Mouse (Mus musculus) MEL (cell line): ENCODE data around the gene Rapgef2. TPM values are rescaled to one million over a fixed set of nuclear protein-coding genes. Genes with fewer than 3 reads are reported as not detected.
A peak's percentile ranks its signal among the peaks of the same experiment; 100 is the strongest.

Experiments
- DNase-seq: peaks from one replicate; pipeline ENCODE4 v3.0.0; 2011; ENCODE audit warnings: low read depth, low spot score
- H3K27ac ChIP-seq: 2 replicates; pipeline ENCODE4 v1.5.1; 2012; ENCODE audit warnings: low read depth, mild to moderate bottlenecking, control low read depth, low read length, moderate library complexity; ENCODE audit not compliant: control insufficient read depth
- H3K27me3 ChIP-seq, 2 experiments: fragments of 150-350 bp in 1 of 2; sonication (generic) in 1 of 2; 2 replicates each; pipeline ENCODE4 v1.6.1; 2012; ENCODE audit warnings: low read length in 2 of 2, mild to moderate bottlenecking in 2 of 2, improper control_type of control experiment in 1 of 2, moderate library complexity in 1 of 2; ENCODE audit not compliant: insufficient read depth in 2 of 2, control insufficient read depth in 1 of 2
- H3K36me3 ChIP-seq, 2 experiments: 2 replicates each; pipeline ENCODE4 v1.6.1; 2012 to 2014; ENCODE audit warnings: low read length in 2 of 2, improper control_type of control experiment in 1 of 2, inconsistent platforms in 1 of 2, mild to moderate bottlenecking in 1 of 2; ENCODE audit not compliant: insufficient read depth in 2 of 2, control insufficient read depth in 1 of 2
- H3K4me1 ChIP-seq, 2 experiments: fragments of 150-350 bp in 1 of 2; sonication (generic) in 1 of 2; 2 replicates each; pipeline ENCODE4 v1.6.1; 2012; ENCODE audit warnings: low read length in 2 of 2, improper control_type of control experiment in 1 of 2, mild to moderate bottlenecking in 1 of 2; ENCODE audit not compliant: insufficient read depth in 2 of 2, control insufficient read depth in 1 of 2
- H3K4me3 ChIP-seq, 2 experiments: fragments of 150-350 bp in 1 of 2; sonication (generic) in 1 of 2; 2 replicates each; pipeline ENCODE4 v1.5.1; 2012; ENCODE audit warnings: low read depth in 2 of 2, low read length in 2 of 2, mild to moderate bottlenecking in 2 of 2, moderate library complexity in 2 of 2, control low read depth in 1 of 2, improper control_type of control experiment in 1 of 2; ENCODE audit not compliant: control insufficient read depth in 1 of 2, insufficient read depth in 1 of 2
- H3K79me2 ChIP-seq: 2 replicates; pipeline ENCODE4 v1.6.1; 2012; ENCODE audit warnings: mild to moderate bottlenecking, low read length, moderate library complexity; ENCODE audit not compliant: control insufficient read depth, poor library complexity, insufficient read depth
- H3K9ac ChIP-seq: 2 replicates; pipeline ENCODE4 v1.6.1; 2012; ENCODE audit warnings: low read depth, mild to moderate bottlenecking, control low read depth, low read length, moderate library complexity; ENCODE audit not compliant: control insufficient read depth, poor library complexity, severe bottlenecking
- H3K9me3 ChIP-seq: fragments of 150-350 bp; sonication (generic); replicated peaks from 2 replicates; pipeline ENCODE4 v1.6.1; 2012; ENCODE audit warnings: mild to moderate bottlenecking, low read length, improper control_type of control experiment, moderate library complexity; ENCODE audit not compliant: insufficient read depth
- BHLHE40 ChIP-seq: IDR thresholded peaks from 2 replicates; pipeline ENCODE4 v1.6.1; 2012; ENCODE audit warnings: low read depth, mild to moderate bottlenecking, inconsistent platforms, low read length, improper control_type of control experiment, borderline replicate concordance
- CTCF ChIP-seq, 3 experiments: IDR thresholded peaks in 2 of 3; conservative IDR thresholded peaks in 1 of 3; 2 replicates each; pipeline ENCODE4 v1.5.1; 2011 to 2012; ENCODE audit warnings: low read length in 3 of 3, low read depth in 2 of 3, mild to moderate bottlenecking in 2 of 3, improper control_type of control experiment in 1 of 3, inconsistent platforms in 1 of 3, mixed read lengths in 1 of 3, moderate library complexity in 1 of 3; ENCODE audit not compliant: control insufficient read depth in 1 of 3, insufficient read depth in 1 of 3, poor library complexity in 1 of 3, severe bottlenecking in 1 of 3
- E2F4 ChIP-seq: IDR thresholded peaks from 2 replicates; pipeline ENCODE4 v1.6.1; 2011; ENCODE audit warnings: low read depth, low read length, improper control_type of control experiment, borderline replicate concordance
- ELF1 ChIP-seq: IDR thresholded peaks from 2 replicates; pipeline ENCODE4 v1.6.1; 2014; ENCODE audit warnings: low read depth, mild to moderate bottlenecking, inconsistent platforms, low read length, improper control_type of control experiment, moderate library complexity
- EP300 ChIP-seq, 2 experiments: IDR thresholded peaks; 2 replicates each; pipeline ENCODE4 v1.6.1; 2011; ENCODE audit warnings: improper control_type of control experiment in 2 of 2, low read length in 2 of 2, low read depth in 1 of 2, mild to moderate bottlenecking in 1 of 2
- GABPA ChIP-seq: IDR thresholded peaks from 2 replicates; pipeline ENCODE4 v1.6.1; 2012; ENCODE audit warnings: low read depth, mild to moderate bottlenecking, inconsistent platforms, low read length, improper control_type of control experiment, moderate library complexity
- GATA1 ChIP-seq: IDR thresholded peaks from 2 replicates; pipeline ENCODE4 v1.6.1; 2011; ENCODE audit warnings: low read depth, low read length, improper control_type of control experiment
- JUND ChIP-seq: IDR thresholded peaks from 2 replicates; pipeline ENCODE4 v1.6.1; 2011; ENCODE audit warnings: low read depth, mild to moderate bottlenecking, improper control_type of control experiment, low read length
- NELFE ChIP-seq: IDR thresholded peaks from 2 replicates; pipeline ENCODE4 v1.6.1; 2011; ENCODE audit warnings: low read depth, low read length, improper control_type of control experiment
- POLR2AphosphoS2 ChIP-seq: IDR thresholded peaks from 2 replicates; pipeline ENCODE4 v1.6.1; 2011; ENCODE audit warnings: low read length, improper control_type of control experiment
- POLR2AphosphoS5 ChIP-seq: IDR thresholded peaks from 2 replicates; pipeline ENCODE4 v1.6.1; 2012; ENCODE audit warnings: low read depth, borderline replicate concordance, mild to moderate bottlenecking, inconsistent platforms, low read length, moderate library complexity, mixed read lengths
- RCOR1 ChIP-seq: IDR thresholded peaks from 2 replicates; pipeline ENCODE4 v1.6.1; 2012; ENCODE audit warnings: low read depth, mild to moderate bottlenecking, inconsistent platforms, low read length, improper control_type of control experiment
- SIN3A ChIP-seq: IDR thresholded peaks from 2 replicates; pipeline ENCODE4 v1.6.1; 2012; ENCODE audit warnings: low read length, improper control_type of control experiment, inconsistent platforms
- SMC3 ChIP-seq: IDR thresholded peaks from 2 replicates; pipeline ENCODE4 v1.6.1; 2011; ENCODE audit warnings: low read depth, low read length, improper control_type of control experiment
- TAL1 ChIP-seq: IDR thresholded peaks from 2 replicates; pipeline ENCODE4 v1.6.1; 2012; ENCODE audit warnings: mild to moderate bottlenecking, inconsistent platforms, low read length, moderate library complexity, mixed read lengths
- TCF12 ChIP-seq: IDR thresholded peaks from 2 replicates; pipeline ENCODE4 v1.6.1; 2014; ENCODE audit warnings: low read depth, mild to moderate bottlenecking, inconsistent platforms, low read length, improper control_type of control experiment, moderate library complexity
- USF2 ChIP-seq, 2 experiments: IDR thresholded peaks; 2 replicates each; pipeline ENCODE4 v1.6.1; 2011 to 2012; ENCODE audit warnings: improper control_type of control experiment in 2 of 2, low read length in 2 of 2, borderline replicate concordance in 1 of 2, inconsistent platforms in 1 of 2, low read depth in 1 of 2, mild to moderate bottlenecking in 1 of 2; ENCODE audit not compliant: insufficient read depth in 1 of 2
- ZC3H11A ChIP-seq: IDR thresholded peaks from 2 replicates; pipeline ENCODE4 v1.6.1; 2012; ENCODE audit warnings: low read depth, mild to moderate bottlenecking, inconsistent platforms, low read length, improper control_type of control experiment
- polyA plus RNA-seq, 2 experiments: library from polyadenylated mRNA; stranded (reverse) in 1 of 2; unstranded in 1 of 2; fragments of >175 nt in 1 of 2; fragments of >200 nt in 1 of 2; gene quantifications; 2 replicates each; pipeline versions ENCODE4 v1.2.1 to v1.2.4; 2012; ENCODE audit warnings: low replicate concordance in 2 of 2, low read depth in 1 of 2; ENCODE audit not compliant: insufficient read length in 2 of 2, insufficient read depth in 1 of 2, missing spikeins in 1 of 2
- total RNA-seq: library from RNA; depleted of rRNA; stranded (reverse); fragments of 300-350 nt; gene quantifications from 2 replicates; pipeline ENCODE4 v1.2.3, GENCODE M21; 2012

Gene Rapgef2
- total and polyA plus RNA-seq, 3 experiments = 4.2 to 4.6 TPM; not detected in 1

DNA sequence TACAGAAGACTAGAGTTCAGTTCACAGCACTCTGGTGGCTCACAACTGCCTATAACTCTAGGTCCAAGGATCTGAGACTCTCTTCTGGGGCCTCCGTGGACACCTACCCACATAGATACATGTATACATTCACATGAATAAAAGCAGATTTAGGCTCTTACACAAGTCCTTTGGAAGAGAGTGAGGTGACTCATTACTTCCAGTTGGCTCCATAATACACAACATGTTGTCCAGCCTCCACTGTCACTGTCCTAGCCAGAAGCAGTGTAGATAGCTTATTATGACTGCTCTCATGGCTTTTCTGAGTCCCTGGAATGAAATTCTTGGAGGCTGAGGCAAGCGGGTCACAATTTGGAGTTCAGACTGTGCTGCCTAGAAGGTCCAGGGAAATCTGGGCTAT, 251.9 kb downstream of the Rapgef2 start:
- H3K27me3 ChIP-seq = no peaks in the 10 kb centered on the region
- no peak overlapping the region for H3K9ac ChIP-seq
- H3K27ac ChIP-seq = no peak overlapping the region
- no peak overlapping the region for H3K4me3 ChIP-seq
- peaks cover 6 to 10% of the 10 kb centered on the region in 2 experiments; a peak in 3 of 4 replicates for H3K4me1 ChIP-seq
- TF ChIP-seq TAL1 (no peak), ZC3H11A (no peak), SIN3A (no peak), POLR2AphosphoS5 (no peak), BHLHE40 (no peak), JUND (no peak), USF2 (IDR thresholded peaks at IDR 0.05; ENCODE audit: borderline replicate concordance in 1 of 2, insufficient read depth in 1 of 2, low read depth in 1 of 2, low read length in 2 of 2) (no peak), EP300 (IDR thresholded peaks at IDR 0.05; ENCODE audit: low read depth in 1 of 2, low read length in 2 of 2) (no peak), POLR2AphosphoS2 (no peak), ELF1 (no peak), GATA1 (no peak), NELFE (no peak), GABPA (no peak), SMC3 (no peak), E2F4 (no peak)
- no peak for DNase-seq
- peaks cover 0 to 9% of the 10 kb centered on the region in 2 experiments; a peak in 2 of 4 replicates for H3K36me3 ChIP-seq
- no peaks in the 10 kb centered on the region; the same call in 1 of the 2 replicates for H3K9me3 ChIP-seq
- H3K79me2 ChIP-seq = no peaks in the 10 kb centered on the region

GRCm38 (mm10) chr3:79030855-79031254, 255.5 kb downstream of the Rapgef2 start:
- H3K4me1 ChIP-seq = peaks cover 32 to 34% of the 10 kb centered on the region in 2 experiments
- no peaks in the 10 kb centered on the region; the same call in 1 of the 2 replicates for H3K9me3 ChIP-seq
- no peaks in the 10 kb centered on the region for H3K27me3 ChIP-seq
- no peaks in the 10 kb centered on the region for H3K79me2 ChIP-seq
- H3K27ac ChIP-seq = peak overlapping the region; percentile 54; the same call in 1 of the 2 replicates
- H3K4me3 ChIP-seq = no peak overlapping the region
- peaks cover 0 to 34% of the 10 kb centered on the region in 2 experiments; a peak in 2 of 4 replicates for H3K36me3 ChIP-seq
- H3K9ac ChIP-seq = no peak overlapping the region
- 0 out of 2 replicates have a peak, but pooled peaks have one; percentile 14 for TF ChIP-seq RCOR1
- TF ChIP-seq GATA1 = peak; percentile 54; the same call in 1 of the 2 replicates
- peak; percentile 51 for TF ChIP-seq TCF12
- peak; percentile 57 for TF ChIP-seq TAL1
- peak; percentile 47; a peak in 3 of 4 replicates for TF ChIP-seq EP300 (IDR thresholded peaks at IDR 0.05; ENCODE audit: low read depth in 1 of 2, low read length in 2 of 2)
- TF ChIP-seq CTCF (IDR thresholded peaks at IDR 0.05 in 2 of 3, conservative IDR thresholded peaks at IDR 0.05 in 1 of 3; ENCODE audit: control insufficient read depth in 1 of 3, insufficient read depth in 1 of 3, low read depth in 2 of 3, low read length in 3 of 3, poor library complexity in 1 of 3, severe bottlenecking in 1 of 3) = no peak
- TF ChIP-seq SIN3A = no peak
- peak; percentile 58 for DNase-seq
